Mouse (Mus musculus) adrenal gland, postnatal 10 days (tissue): Measurements from ENCODE around the gene Clip4. TPM values are rescaled to one million over a fixed set of nuclear protein-coding genes. Genes with fewer than 3 reads are reported as not detected.

Experiments used
- DNase-seq: peaks from one replicate; pipeline ENCODE4 v3.0.0; 2021; ENCODE audit warnings: mixed read lengths
- total RNA-seq, 2 experiments: library from RNA; stranded (reverse); gene quantifications; 2 replicates each; pipeline ENCODE4 v1.2.3; 2021

The Clip4 gene
- total RNA-seq, 2 experiments from 2014 or later: 13.9 to 24.7 TPM

DNA sequence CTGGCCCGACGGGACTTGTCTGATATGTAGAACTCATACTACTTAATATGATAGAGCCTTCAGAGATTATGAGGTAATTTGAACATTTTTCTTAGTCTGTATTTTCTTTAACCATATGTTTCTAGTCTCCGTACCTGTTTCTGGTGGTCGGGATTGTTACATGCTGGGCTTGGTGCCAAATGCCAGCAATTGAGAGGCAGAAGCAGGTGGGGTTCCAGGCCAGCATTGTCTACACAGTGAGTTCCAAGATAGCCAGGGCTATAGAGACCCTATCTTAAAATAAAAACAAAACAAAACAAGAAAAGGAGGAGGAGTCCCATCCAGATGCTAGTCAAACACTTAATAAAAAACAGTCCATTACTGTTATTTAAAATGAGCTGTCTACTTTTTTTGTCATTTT lies 23.3 kb downstream of the Clip4 start:
- DNase-seq: no peak

DNA sequence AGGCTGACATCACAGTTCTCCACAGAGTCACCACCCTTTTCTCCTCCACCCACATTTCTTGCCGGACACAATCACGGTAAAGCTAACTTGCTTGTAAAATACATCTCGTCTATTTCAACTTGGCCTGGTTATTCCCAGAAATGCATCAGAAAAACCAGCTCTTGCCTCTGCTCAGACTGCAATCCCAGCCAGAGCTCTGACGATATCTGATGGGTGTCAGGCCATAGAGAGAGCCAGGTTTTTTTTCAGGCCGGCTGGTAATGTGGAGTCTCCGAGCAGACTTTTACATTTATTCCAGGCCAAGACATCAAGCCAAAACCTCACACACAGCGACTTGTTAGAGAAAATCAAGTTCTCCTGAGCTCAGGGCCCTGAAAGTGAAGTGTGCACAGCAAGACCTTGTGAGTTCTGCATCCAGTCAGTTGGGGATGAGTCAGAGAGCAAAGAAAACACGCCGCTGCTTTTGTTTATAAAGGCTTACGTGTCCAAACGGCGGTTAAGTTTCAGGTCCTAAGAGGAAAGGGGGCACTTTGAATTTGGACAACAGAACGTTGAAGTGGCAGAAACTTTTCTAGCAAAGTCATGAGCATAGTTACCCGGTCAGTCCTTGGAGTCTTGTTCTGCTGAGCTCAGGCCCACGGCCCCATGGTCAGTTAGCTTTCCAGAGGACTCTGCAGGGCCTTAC lies 27.4 kb downstream of the Clip4 start:
- peak; percentile 21 for DNase-seq

DNA sequence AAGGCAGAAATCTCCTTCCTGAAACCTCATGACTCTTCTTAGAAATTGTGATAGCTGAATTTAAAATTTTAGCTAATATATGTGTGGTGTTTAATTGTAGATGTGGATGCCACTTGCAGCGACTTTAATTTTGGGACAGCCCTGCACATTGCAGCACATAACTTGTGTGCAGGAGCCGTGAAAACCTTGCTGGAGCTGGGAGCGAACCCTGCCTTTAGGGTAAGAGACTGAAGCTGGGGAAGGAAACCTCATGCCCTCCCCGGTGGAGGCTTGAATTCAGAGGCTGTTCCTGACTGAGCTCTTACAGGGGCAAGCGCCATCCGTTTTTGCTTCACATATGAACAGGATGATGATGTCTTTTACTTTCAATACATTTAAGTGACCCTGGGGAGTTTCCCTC lies 35.2 kb downstream of the Clip4 start:
- no peak for DNase-seq

DNA sequence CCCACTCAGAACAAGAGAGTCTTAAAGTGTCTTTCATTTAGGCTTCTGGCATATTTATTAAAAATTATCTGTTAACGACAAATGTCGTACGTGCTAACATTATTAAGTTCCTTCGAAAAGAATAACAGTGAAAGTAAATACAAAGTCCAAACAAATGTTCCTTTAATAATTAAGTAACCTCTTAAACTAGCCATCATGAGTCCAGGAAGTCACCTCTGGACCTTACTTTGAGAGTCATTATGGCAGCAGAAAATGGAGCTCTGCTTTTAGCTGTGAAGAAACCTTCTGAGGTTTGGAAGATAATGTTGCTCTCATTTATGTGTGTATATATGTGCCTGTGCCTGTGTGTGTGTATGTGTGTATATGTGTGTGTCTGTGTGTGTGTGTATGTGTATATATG lies 35.6 kb downstream of the Clip4 start:
- DNase-seq: no peak

DNA sequence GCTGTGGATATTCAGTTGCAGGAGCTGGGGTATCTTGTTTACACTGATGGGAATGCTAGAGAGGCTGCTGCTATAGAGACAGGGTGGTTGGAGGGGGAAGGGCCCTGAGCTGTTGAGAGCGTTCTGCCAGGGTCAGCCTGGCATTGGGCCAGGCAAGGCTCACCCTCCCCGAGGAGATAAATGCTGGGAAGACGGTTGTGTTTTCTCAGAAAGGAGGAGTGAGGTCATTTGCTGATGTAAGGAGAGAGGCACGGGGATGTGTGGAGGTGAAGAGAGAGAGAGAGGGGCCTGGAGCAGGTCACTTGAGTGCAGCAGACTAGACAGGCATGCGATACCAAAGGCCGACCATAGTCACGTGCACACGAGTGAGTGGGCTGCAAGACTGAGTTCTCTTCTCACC lies 42.8 kb downstream of the Clip4 start:
- peak; percentile 20 for DNase-seq

DNA sequence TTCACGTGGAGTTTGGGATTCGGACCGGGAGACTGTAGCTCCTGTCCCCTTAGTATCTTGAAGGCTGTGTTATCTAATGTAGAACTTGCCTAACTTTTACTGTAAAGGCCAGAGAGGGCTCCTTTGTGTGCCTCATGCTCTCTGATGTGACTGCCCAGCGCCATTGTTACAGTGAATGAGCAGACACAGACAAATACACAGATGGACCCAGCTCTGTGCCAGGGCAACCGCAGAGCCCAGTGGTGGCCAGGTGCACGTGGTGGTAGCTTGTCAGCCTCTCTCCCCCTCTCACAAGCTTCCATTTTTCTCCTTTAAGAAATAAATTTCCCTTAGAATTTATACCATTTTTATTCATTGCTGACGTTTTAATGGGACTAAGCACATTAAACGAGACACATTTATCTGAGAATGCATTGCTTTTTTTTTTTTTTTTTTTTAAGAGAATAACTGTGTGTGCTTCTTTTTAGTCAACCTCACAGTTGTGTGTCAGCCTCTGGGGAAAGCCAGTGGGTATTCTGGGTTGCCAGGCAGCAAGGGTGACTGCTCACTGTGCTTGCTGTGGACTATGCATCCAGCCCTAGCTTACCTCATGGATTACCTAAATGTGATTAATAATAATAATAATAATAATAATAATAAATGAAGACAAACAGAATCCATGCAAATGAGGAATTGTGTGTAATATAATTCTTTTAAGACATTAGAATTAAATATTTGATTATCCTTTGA lies 48.0 kb downstream of the Clip4 start:
- no peak for DNase-seq

DNA sequence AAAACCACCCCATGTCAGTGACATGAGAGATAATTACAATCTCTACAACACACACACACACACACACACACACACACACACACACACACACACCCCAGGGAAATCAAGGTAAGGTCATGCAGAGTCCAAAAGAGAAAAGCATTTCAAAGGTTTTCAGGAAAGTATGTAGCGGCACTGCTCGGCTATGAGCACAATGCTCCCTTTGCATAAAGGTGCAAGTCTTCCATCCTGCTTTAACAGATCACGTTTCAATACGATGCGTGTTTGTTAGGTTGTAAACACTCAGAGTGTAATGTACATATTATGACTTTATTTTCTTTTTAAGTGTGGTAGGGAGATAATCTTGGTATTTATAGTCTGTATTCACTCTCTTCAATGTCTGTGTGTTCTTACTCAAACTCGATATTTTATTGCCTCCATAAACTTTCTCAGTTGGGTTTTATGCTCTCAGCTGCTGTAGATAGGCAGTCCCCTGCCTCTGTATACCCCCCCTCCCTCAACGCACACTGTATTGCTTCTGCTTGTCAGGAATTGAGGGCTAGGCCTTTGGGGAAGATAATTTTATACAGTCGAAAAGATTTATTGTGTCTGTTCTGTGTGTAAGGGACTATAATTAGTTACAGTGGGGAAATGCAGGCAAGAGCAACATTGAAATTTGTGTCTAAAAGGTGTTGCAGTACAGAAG lies 55.5 kb downstream of the Clip4 start:
- DNase-seq: no peak

DNA sequence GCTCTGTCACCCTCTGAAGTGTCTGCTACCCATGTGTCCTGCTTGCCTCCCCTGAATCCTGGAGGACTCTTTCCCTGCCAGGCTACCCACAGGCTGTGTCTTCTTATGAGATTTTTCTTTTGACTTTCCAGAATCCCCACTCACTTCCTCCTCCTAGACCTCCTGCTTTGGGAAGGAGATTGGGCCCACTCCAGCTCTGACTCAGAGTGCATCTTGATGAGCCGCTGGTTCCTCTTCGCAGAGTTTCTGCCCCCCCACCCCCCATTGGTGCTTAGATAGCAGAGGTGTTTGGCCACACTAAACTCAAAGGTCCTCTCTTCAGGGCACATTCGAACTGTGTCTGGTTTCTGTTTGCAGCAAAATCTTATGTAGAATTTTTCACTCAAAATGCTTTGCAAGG lies 58.3 kb downstream of the Clip4 start:
- no peak for DNase-seq

DNA sequence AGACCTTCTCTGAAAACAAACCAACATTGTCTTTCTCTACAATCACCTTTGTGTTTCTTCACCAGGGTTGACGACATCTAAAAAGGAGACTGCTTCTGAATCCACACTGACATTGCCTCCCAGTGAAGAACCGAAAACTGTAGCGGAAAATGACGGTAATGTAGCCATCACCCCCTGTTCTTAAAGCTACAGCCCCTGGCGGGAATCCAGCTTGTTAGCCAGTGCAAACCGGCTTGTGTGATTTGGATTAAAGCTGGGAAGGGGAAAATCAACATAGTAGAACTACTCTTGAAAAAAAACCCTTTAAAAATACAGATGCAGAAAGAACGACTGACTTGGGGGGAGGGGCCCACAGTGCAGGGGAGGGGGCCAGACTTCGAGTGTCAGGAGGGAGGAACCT lies 59.4 kb downstream of the Clip4 start:
- no peak for DNase-seq

DNA sequence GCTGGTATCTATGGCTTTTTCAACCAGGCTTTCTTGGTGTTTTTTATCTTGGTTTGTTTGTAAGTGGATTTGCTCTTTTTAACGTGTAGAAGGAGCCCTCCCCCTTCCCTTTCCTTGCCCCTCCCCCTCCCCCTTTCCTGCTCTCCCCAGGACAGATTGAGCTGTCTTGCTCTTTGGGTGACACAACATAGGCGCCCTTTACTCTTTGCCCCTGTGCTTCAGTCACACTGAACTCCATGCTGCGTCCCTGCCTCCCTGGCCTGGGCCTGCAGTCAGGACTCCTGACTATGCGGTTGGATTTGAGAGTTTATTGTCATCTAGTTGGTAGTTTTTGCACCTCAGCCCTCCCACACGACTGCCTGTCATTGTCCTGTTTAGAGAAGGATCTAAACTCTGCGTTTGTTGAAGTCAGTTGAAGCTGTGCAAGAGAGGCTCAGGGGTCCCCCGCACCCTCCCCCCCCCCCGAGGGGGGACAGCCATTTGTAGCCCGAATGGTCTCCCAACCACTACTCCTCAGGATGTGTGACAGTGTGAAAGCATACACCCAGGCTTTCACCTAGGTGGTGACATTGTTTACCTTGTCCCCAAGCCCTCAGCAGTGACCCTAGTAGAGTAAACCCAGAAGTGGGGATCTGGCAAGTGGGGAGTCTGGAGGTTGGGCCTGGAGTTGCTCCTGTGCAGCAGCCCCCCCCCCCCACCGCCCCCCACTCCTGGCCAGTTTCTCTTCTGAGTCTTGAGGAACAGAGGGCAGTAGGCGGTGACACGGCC lies 60.6 kb downstream of the Clip4 start:
- DNase-seq: no peak

DNA sequence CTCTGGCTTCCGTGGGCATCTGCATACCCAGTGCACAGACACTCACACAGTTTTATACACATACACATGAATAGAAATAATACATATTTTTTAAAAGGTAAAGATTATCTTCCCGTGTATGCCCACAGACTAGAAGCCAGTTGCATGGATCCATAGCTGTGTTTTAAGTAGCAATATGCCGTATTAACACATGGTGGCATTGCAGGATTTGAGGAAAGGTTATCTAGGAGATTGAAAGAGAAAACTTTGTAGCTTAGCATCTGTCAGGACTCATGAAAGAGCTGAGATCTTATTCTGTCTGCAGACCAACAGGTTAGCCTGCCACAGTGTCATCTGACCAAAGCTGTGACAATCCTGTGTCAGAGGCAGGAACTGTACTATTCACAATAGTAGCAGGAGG lies 63.7 kb downstream of the Clip4 start:
- no peak for DNase-seq

DNA sequence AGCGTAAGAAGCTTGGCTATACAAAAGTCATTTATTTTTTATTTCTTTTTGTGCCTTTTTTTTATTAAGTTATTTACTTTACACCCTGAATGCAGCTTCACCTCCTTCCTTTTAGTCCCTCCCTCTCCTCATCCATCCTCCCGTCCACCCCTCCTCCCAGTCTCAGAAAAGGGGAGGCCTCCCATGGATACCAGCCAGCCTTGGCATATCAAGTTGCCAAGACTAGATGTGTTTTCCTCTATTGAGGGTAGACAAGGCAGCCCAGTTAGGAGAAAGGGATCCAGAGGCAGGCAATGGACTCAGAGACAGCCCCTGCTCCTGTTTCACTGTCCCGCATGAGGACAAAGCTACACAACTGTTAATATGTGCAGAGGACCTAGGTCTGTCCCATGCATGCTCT lies 93.9 kb downstream of the Clip4 start:
- no peak for DNase-seq

DNA sequence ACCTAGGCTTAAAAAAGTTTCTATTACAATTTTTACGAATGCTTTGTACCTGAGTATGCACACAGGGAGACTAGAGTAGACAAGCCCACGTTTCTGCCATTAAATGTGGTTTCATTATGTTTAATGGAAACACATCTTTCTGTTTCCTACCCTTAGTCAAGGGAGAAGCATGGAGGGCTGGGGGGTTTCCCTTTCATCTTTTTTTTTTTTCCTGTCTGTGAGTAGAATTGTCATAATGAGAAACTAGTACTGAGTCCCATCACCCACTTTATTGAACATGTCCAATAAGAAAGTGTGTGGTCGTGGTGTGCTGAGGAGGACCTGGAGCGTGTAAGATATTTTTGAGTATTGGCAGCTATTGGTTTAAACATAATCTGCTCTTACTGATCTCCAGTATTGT lies 94.6 kb downstream of the Clip4 start:
- DNase-seq: no peak

DNA sequence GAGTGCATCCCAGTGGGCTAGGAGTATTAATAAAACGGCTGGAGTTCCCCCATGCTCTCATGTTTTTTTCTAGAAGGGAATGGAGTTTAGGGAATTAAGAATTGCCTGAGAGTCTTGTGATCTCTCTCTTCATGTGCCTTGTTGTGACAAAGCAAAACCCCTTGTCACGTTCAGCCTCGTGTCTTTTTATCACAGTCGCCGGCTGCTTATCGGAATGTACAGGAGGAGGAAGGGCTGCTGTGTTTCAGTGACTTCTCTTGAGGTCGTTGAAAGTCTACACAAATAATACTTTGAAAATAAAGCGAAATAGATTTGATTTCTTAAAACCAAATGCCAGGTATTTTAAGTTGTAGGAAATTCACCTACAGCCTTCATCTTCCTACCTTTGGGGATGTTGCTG lies 95.8 kb downstream of the Clip4 start:
- no peak for DNase-seq

DNA sequence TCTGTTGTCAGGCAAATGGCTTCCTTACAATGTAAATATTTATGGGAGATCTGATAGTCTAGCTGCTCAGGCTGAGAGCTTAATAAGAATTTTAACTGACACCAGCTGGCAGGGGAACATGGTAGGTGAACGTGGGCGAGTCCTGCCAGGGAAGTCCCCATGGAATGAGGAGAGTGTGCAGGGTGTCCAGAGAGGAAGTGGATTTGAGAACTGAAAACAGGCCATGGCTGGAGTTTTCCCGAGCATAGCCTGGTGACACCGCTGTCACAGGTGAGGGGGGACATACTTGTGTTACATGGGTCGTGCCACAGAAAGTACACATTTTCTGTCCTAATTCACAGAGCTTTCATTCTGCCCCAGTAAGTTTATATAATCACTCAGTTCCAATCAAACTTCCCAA lies 97.2 kb downstream of the Clip4 start:
- no peak for DNase-seq

DNA sequence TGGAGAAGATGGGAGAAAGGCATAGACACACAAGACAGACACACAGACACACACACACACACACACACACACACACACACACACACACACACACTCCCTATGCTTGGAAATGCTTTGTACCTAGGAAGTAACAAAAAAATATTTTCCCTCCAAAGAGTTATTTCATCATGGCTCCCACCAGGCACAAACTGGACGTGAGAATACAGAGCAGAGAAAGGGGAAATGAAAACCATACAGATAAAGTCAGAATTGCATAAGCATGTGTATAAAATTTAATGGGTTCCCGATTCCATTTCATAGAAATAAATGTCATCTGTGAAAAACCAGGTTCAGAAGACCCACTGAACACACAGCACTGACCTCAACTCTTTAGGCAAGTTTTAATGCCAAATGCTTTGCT lies 99.6 kb downstream of the Clip4 start:
- DNase-seq: no peak

DNA sequence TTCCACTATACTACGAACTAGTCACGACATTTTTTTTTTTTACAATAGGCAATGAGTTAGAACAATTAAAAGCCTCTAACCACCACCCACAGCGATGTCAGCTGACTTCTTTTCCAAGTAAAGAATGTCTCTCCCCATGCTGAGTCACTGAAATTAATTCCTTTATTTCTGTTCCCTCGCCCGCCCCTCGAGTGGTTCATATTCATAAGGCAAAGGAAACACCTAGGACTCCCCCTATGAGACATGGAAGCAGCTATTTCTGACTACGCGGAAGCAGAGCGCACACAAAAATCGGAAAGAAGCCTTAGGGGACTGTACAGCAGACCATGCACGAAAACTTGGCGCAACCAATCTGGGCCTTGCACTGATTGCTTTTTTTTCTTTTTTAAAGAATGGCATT lies 100.6 kb downstream of the Clip4 start:
- no peak for DNase-seq

DNA sequence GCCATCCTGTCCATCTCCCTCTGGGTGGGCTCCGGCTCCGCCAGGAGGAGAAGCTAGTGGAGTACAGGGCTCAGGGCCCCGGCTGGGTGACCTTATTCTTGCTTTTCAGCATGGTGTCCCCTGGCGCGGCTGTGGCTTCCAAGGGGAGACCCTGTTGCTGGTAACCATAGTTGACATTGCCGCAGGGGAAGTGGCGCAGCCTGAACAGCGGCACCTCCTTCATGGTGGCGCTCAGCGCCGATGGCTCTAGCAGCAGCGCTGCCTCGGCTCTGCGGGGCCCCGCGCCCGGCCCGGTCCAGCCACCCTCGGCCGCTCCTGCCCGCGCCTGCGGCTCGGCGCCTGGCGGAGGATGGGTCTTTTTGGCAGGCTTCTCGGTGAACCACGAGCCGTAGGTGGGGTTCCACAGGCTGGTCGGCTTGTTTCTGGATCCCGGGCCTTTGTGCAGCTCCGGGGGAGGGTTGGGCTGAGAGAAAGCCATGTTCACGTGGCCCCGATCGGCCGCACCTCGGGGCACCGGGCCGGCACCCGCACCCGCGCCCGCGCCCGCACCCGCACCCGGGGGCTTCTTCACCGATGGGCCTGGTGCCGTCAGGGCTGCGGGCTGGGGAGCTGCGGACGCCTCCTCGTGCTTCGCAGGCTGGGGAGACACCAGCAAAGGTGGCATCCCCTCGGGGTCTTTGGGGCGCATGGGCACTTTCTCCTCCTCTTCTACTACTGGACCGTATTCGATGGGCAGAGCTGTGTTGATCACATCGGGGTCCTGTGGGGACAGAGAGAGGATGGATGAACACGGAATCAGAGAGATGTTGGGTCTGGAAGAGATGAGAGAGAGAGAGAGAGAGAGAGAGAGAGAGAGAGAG lies 101.3 kb downstream of the Clip4 start:
- peak; percentile 54 for DNase-seq

DNA sequence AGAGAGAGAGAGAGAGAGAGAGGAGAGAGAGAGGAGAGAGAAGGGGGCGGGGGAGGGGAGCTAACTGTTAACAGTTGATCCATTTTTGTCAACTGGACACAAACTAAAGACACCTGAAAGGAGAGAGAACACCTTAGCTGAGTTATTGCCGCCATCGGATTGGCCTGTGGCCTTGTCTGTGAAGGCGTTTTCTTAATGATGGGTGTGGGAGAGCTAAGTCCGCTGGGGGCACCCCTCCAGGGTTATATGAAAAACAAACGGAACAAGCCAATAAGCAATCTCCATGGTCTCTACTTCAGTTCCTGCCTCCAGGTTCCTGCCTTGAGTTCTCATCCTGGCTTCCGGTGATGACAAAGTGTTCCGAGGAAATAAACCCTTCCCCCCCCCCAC lies 102.0 kb downstream of the Clip4 start:
- DNase-seq: no peak

DNA sequence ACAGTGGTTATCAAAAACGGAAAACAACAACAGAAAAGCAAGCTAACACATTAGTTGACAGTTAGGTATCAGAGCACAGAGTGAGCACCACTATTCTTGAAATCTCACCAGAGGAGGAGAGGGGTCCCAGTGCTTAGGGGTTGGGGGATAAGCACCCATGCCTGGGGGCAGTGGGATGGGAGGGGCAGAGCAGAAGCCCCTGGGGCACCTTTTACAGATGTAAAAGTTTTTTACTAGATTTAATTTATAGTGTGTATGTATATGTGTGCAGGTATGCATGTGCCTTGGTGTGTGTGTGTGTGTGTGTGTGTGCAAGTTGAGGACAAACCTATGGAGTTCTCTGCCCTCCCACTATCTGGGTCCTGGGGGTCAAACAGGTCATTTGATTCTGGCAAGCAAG lies 102.4 kb downstream of the Clip4 start:
- no peak for DNase-seq

DNA sequence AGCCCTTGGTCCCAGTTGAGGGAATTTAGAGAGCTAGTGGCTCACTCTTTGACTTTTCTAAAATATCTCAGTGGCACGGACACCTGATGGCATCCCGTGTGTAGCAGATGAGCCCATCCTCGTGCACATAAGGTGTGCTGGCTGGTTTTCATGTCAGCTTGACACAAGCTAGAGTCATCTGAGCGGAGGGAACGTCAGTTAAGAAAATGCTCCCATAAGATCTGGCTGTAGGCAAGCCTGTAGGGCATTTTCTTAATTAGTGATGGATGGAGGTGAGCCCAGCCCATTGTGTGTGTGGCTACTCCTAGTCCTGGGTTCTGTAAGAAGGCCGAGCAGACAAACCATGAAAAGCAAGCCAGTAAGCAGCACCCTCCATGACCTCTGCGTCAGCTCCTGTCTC lies 103.7 kb downstream of the Clip4 start:
- DNase-seq: no peak

DNA sequence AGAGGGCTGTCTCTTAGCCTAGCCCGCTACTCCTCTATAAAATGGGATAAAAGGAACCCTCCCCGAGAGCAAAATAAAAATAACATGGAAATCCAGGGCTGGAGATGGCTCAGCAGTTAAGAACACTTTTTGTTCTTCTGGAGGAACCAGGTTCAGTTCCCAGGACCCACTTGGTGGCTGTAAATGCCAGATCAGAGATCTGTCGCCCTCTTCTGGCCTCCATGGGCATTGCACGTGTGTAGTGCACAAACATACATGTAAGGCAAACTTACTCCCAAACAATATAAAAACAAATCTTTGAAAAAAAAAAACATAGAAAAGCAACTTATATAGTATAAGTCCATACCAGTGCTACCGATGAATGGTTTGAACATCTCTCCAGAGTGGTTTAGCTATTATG lies 104.7 kb downstream of the Clip4 start:
- peak; percentile 56 for DNase-seq
